Mouse (Mus musculus): ENCODE measurements around the gene Rpap2.

The Rpap2 gene

DNA sequence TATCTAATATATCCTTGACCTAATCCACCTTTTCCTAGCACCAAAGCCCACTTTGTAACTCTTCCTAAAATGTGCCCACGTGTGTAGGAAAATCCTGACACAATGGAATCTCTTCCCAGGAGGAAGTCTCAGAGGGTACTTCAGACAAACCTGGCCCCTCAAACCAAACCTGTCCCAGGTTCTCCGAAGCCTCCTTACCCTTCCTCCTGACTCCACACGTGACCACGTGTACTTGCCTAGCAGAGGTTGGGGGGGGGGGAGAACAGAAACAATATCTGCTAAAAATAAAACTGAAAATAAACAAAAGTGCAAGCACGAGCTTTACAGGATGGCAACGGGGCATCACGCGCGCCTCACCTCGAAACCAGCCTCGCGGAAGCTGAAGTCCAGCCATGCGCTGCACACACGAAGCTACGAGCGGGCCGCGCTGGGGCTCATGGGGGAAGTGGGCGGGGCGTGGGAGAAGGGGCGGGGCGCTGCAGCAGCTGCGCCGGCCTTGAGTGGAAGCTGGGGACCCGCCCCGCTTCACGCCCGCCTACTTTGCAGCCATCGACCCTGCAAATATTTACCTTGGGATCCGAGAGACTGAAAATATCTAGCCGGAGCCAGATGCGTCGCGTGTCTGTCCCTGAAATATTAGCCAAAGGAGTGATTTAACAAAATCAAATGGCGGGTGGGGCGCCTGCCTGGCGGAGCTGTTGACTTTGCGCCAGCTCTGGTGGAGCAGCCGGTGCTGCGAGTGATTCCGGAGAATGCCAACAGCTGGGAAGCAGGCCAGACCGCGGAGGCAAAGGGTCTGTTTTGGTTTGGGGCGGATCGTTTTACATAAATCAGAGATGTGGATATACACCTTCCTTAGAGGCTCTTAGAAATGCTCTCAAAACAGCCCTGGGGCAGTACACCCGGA, 90.7 kb downstream of the Rpap2 start:
- DNase-seq (ENCODE audit: low spot score), result peak; percentile 21

DNA sequence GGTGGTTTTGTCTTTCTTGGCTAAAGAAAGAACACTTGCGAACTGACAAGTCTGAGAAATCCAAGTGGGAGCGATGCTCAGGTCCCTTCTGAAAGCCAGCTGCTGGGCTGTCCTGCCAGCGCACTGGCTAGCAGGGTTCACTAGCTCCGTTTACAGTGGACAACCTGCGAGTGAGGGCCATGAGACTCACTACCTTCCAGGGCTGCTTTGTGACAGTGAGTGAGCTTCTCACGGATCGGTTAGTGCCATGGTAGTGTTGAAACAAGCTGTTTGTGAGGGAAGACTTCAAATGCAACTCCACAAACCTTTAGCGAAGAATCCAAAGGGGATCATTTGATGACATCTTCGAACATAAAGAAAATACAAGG, 91.3 kb downstream of the Rpap2 start:
- peak; percentile 5 for DNase-seq (ENCODE audit: low spot score)

- no peak for DNase-seq (ENCODE audit: low spot score)
Measured at GRCm38 (mm10) chr5:107695019-107695418, 97.8 kb downstream of the Rpap2 start.

DNA sequence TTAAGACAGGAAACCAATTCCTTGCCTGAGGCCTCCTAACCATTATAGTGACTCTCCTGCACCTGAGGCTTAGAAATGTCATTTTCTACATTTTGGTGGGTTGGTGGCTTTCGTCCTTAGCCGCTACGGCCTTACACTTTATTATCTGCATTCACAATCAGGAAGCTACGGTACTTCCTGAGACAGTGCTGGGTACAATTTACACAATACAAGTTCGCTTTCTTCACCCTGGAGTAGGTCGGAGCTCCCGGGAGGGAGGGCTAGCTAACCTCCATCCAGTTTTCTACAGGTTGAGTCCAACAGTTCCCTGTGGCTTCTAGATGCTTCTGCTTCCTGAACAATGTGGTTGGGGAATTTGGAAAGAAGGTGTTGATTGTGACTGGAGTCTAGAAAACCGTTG, 101.7 kb downstream of the Rpap2 start:
- DNase-seq (ENCODE audit: low spot score), result no peak

DNA sequence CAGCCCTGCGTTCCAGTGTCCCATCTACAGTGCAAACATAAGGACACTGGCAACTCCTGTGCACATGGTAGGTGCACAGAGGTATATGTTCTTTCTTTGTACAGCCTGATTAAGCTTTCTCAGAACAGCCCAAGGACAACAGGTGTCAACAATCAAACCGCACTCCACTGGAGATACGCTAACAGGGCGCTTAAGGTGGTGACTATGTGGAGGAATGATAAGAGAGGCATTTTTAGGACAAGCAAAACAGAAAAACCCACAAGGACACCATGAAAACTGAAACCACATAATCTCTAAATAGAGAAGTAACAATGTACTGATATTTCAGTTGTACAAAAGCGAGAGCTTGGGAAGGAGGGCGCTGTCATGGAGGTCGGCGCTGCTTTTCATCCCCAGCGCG, 103.7 kb downstream of the Rpap2 start:
- no peak for DNase-seq (ENCODE audit: low spot score)

DNA sequence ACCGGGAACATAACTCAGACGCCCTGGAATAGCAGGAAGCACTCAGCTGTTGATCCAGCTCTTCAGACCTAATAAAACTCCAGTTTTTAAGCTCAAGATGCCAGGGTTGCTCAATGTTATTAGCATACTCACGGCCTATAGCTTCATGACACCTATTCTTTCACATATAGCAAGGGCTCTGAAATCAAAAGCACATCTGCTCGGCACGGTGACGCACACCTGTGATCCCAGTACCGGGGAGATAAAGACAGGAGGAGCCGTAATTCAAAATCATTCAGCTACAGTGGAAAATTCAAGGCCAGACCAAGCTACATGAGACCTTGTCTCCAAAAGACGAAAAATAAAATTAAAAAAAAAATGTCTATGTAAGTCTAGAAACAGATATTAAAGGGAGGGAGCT, 104.5 kb downstream of the Rpap2 start:
- DNase-seq (ENCODE audit: low spot score), result no peak

DNA sequence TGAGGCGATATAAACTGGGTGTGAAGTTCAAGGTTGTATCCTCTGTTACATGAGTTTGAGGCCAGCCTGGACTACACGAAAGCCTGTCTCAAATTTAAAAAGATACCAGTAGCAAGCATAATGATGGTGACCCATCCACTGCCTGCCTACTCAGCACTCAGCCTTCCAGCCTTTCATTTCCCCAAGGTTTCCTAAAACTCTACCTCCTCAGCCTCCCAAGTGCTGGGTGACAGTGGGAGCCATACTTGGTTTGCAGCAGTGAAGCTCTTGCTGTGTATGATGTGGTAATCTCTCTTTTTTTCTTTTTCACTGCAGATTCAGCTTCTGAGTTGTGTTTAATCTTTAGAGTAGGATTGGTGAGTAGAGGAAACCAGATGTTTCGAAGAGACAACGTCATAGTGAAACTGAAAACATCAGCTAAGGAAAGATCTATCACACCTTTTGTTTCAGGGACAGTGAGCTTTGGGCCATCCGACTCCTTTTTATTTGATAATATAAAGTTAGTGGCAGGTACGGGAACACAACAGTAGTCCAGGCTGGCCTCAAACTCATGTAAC, 106.1 kb downstream of the Rpap2 start:
- no peak for DNase-seq (ENCODE audit: low spot score)

GRCm38 (mm10) chr5:107705756-107706155, 108.6 kb downstream of the Rpap2 start:
- no peak for DNase-seq (ENCODE audit: low spot score)

- no peak for DNase-seq (ENCODE audit: low spot score)
Measured at GRCm38 (mm10) chr5:107706262-107706661, 109.1 kb downstream of the Rpap2 start.

- no peak for DNase-seq (ENCODE audit: low spot score)
Measured at GRCm38 (mm10) chr5:107708124-107708797, 111.1 kb downstream of the Rpap2 start.

All from ovary, postnatal 10 days (tissue).